Mouse (Mus musculus): Measurements from ENCODE around the gene Runx2. TPM values are rescaled to one million over a fixed set of nuclear protein-coding genes. Genes with fewer than 3 reads are reported as not detected.
A peak's percentile ranks its signal among the peaks of the same experiment; 100 is the strongest.

Gene Runx2
- polyA plus RNA-seq, 1 experiment from 2014 or later, result 1.2 TPM

- no peaks in the 10 kb centered on the region for H3K9me3 ChIP-seq (ENCODE audit: control insufficient read depth, low read length)
- H3K4me1 ChIP-seq (replicated peaks; ENCODE audit: control insufficient read depth, insufficient read depth, low read length), result no peaks in the 10 kb centered on the region; the same call in 1 of the 2 replicates
- no peak overlapping the region for H3K9ac ChIP-seq (ENCODE audit: low read length)
- peaks cover 40% of the 10 kb centered on the region for H3K27me3 ChIP-seq (ENCODE audit: control insufficient read depth, insufficient read depth, low read depth, low read length)
- no peak for ATAC-seq (ENCODE audit: low read depth)
- no peaks in the 10 kb centered on the region for H3K36me3 ChIP-seq (ENCODE audit: control insufficient read depth, insufficient read depth, low read length)
- no peak overlapping the region for H3K4me3 ChIP-seq (ENCODE audit: low read length)
- 81% methylated on average over 8 of the region's 8 CpGs for WGBS
- H3K27ac ChIP-seq (ENCODE audit: low read length), result no peak overlapping the region
- H3K4me2 ChIP-seq (ENCODE audit: low read depth, low read length), result no peak overlapping the region
Measured at GRCm38 (mm10) chr17:44569020-44569621, 245.5 kb downstream of the Runx2 start.

- 75% methylated on average over 5 of the region's 5 CpGs for WGBS
- Histone ChIP-seq H3K4me1 (replicated peaks; ENCODE audit: control insufficient read depth, insufficient read depth, low read length) (no peaks in the 10 kb centered on the region; the same call in 1 of the 2 replicates), H3K27ac (ENCODE audit: low read length) (no peak overlapping the region), H3K4me3 (ENCODE audit: low read length) (no peak overlapping the region), H3K9ac (ENCODE audit: low read length) (no peak overlapping the region), H3K27me3 (ENCODE audit: control insufficient read depth, insufficient read depth, low read depth, low read length) (peaks cover 52% of the 10 kb centered on the region), H3K36me3 (ENCODE audit: control insufficient read depth, insufficient read depth, low read length) (no peaks in the 10 kb centered on the region), H3K9me3 (ENCODE audit: control insufficient read depth, low read length) (no peaks in the 10 kb centered on the region), H3K4me2 (ENCODE audit: low read depth, low read length) (no peak overlapping the region)
- ATAC-seq (ENCODE audit: low read depth), result no peak
Measured at GRCm38 (mm10) chr17:44566992-44567391, 247.6 kb downstream of the Runx2 start.

DNA sequence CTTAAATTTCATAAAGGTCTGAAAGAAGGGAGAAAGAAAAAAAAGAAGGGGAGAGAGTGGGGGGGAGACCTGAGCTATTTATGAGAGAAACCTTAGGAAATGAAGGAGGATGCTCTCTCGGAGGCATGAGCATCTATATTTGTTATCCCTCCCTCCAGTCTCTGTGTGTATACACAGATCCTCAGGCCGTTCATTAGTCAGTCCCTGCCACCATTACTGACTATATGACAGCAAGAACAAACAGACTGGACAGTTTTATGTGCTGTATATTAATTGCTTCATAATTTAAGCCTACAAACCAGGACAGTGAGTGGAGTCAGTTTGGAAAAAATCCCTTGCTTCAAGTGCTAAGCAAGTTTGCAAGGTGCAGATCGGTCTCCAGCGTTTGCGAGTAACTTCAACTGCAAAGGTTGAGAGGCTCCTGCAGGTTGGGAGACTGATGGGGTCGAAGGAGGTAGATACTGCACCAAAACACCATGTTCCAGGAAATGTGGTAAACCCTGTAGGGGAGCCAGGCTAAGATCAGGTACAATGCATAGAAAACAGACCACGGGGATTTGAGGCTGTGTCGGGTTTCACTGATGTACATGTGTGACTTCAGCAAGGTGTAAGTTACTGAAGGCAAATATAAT lies 248.6 kb downstream of the Runx2 start:
- no peaks in the 10 kb centered on the region for H3K9me3 ChIP-seq (ENCODE audit: control insufficient read depth, low read length)
- H3K4me3 ChIP-seq (ENCODE audit: low read length), result no peak overlapping the region
- no peak overlapping the region for H3K9ac ChIP-seq (ENCODE audit: low read length)
- H3K27ac ChIP-seq (ENCODE audit: low read length), result no peak overlapping the region
- WGBS, result 48% methylated on average over 8 of the region's 8 CpGs
- peak; percentile 44; the same call in 1 of the 2 replicates for ATAC-seq (ENCODE audit: low read depth)
- no peaks in the 10 kb centered on the region; the same call in 1 of the 2 replicates for H3K4me1 ChIP-seq (replicated peaks; ENCODE audit: control insufficient read depth, insufficient read depth, low read length)
- H3K4me2 ChIP-seq (ENCODE audit: low read depth, low read length), result no peak overlapping the region
- peaks cover 60% of the 10 kb centered on the region for H3K27me3 ChIP-seq (ENCODE audit: control insufficient read depth, insufficient read depth, low read depth, low read length)
- H3K36me3 ChIP-seq (ENCODE audit: control insufficient read depth, insufficient read depth, low read length), result no peaks in the 10 kb centered on the region

DNA sequence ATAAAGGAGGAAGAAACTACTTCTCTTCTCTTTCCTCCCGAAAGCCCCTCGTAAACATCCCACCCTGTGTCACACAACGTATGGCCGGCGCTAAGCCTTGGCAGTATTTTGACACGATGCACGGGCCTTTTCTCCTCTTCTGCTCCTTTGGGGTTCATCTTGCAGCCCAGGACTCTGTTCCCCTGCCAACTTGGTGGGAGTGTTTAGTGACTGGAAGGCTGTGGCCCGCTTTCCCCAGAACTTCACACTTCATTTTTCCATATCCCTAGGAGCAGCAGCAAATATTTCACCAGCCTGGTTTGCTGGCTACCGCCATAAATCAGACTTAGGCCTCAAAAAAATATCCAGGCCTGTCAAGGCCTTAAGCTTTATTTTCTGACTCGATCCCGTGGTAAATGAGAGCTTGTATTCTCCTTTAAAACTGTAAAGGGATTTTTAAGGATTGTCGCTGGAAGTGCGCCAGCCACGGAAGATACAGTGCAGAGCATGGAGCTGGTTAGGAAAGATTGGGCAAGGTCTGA lies 249.2 kb downstream of the Runx2 start:
- H3K9me3 ChIP-seq (ENCODE audit: control insufficient read depth, low read length), result no peaks in the 10 kb centered on the region
- no peak overlapping the region for H3K9ac ChIP-seq (ENCODE audit: low read length)
- H3K4me1 ChIP-seq (replicated peaks; ENCODE audit: control insufficient read depth, insufficient read depth, low read length), result no peaks in the 10 kb centered on the region; the same call in 1 of the 2 replicates
- H3K4me2 ChIP-seq (ENCODE audit: low read depth, low read length), result no peak overlapping the region
- 41% methylated on average over 14 of the region's 14 CpGs for WGBS
- H3K4me3 ChIP-seq (ENCODE audit: low read length), result no peak overlapping the region
- no peak overlapping the region for H3K27ac ChIP-seq (ENCODE audit: low read length)
- ATAC-seq (ENCODE audit: low read depth), result peak; percentile 87
- H3K27me3 ChIP-seq (ENCODE audit: control insufficient read depth, insufficient read depth, low read depth, low read length), result peaks cover 61% of the 10 kb centered on the region
- H3K36me3 ChIP-seq (ENCODE audit: control insufficient read depth, insufficient read depth, low read length), result no peaks in the 10 kb centered on the region

- no peak for ATAC-seq (ENCODE audit: low read depth)
- Histone ChIP-seq H3K27ac (ENCODE audit: low read length) (no peak overlapping the region), H3K27me3 (ENCODE audit: control insufficient read depth, insufficient read depth, low read depth, low read length) (peaks cover 63% of the 10 kb centered on the region), H3K4me2 (ENCODE audit: low read depth, low read length) (no peak overlapping the region), H3K9me3 (ENCODE audit: control insufficient read depth, low read length) (no peaks in the 10 kb centered on the region), H3K4me1 (replicated peaks; ENCODE audit: control insufficient read depth, insufficient read depth, low read length) (no peaks in the 10 kb centered on the region; the same call in 1 of the 2 replicates), H3K9ac (ENCODE audit: low read length) (no peak overlapping the region), H3K36me3 (ENCODE audit: control insufficient read depth, insufficient read depth, low read length) (no peaks in the 10 kb centered on the region), H3K4me3 (ENCODE audit: low read length) (no peak overlapping the region)
- WGBS, result 55% methylated on average over 4 of the region's 4 CpGs
Measured at GRCm38 (mm10) chr17:44564611-44565198, 249.9 kb downstream of the Runx2 start.

- Histone ChIP-seq H3K9ac (ENCODE audit: low read length) (no peak overlapping the region), H3K9me3 (ENCODE audit: control insufficient read depth, low read length) (no peaks in the 10 kb centered on the region), H3K4me1 (replicated peaks; ENCODE audit: control insufficient read depth, insufficient read depth, low read length) (no peaks in the 10 kb centered on the region), H3K4me2 (ENCODE audit: low read depth, low read length) (no peak overlapping the region), H3K36me3 (ENCODE audit: control insufficient read depth, insufficient read depth, low read length) (no peaks in the 10 kb centered on the region), H3K27ac (ENCODE audit: low read length) (no peak overlapping the region), H3K4me3 (ENCODE audit: low read length) (no peak overlapping the region), H3K27me3 (ENCODE audit: control insufficient read depth, insufficient read depth, low read depth, low read length) (peaks cover 51% of the 10 kb centered on the region)
- ATAC-seq (ENCODE audit: low read depth), result no peak
- 60% methylated on average over 7 of the region's 7 CpGs for WGBS
Measured at GRCm38 (mm10) chr17:44560016-44560415, 254.6 kb downstream of the Runx2 start.

- Histone ChIP-seq H3K4me1 (replicated peaks; ENCODE audit: control insufficient read depth, insufficient read depth, low read length) (no peaks in the 10 kb centered on the region), H3K36me3 (ENCODE audit: control insufficient read depth, insufficient read depth, low read length) (no peaks in the 10 kb centered on the region), H3K9ac (ENCODE audit: low read length) (no peak overlapping the region), H3K27me3 (ENCODE audit: control insufficient read depth, insufficient read depth, low read depth, low read length) (peaks cover 33% of the 10 kb centered on the region), H3K27ac (ENCODE audit: low read length) (no peak overlapping the region), H3K9me3 (ENCODE audit: control insufficient read depth, low read length) (no peaks in the 10 kb centered on the region), H3K4me3 (ENCODE audit: low read length) (no peak overlapping the region), H3K4me2 (ENCODE audit: low read depth, low read length) (no peak overlapping the region)
- 54% methylated on average over 16 of the region's 16 CpGs for WGBS
- ATAC-seq (ENCODE audit: low read depth), result peak; percentile 88
Measured at GRCm38 (mm10) chr17:44557199-44558111, 257.1 kb downstream of the Runx2 start.

GRCm38 (mm10) chr17:44554941-44555340 lies 259.7 kb downstream of the Runx2 start:
- no peaks in the 10 kb centered on the region for H3K36me3 ChIP-seq (ENCODE audit: control insufficient read depth, insufficient read depth, low read length)
- no peaks in the 10 kb centered on the region for H3K4me1 ChIP-seq (replicated peaks; ENCODE audit: control insufficient read depth, insufficient read depth, low read length)
- H3K27me3 ChIP-seq (ENCODE audit: control insufficient read depth, insufficient read depth, low read depth, low read length), result peaks cover 12% of the 10 kb centered on the region; the same call in 1 of the 2 replicates
- no peaks in the 10 kb centered on the region for H3K9me3 ChIP-seq (ENCODE audit: control insufficient read depth, low read length)
- no peak overlapping the region for H3K4me2 ChIP-seq (ENCODE audit: low read depth, low read length)
- WGBS, result 66% methylated on average over 4 of the region's 4 CpGs
- no peak overlapping the region for H3K27ac ChIP-seq (ENCODE audit: low read length)
- no peak for ATAC-seq (ENCODE audit: low read depth)
- H3K4me3 ChIP-seq (ENCODE audit: low read length), result no peak overlapping the region
- H3K9ac ChIP-seq (ENCODE audit: low read length), result no peak overlapping the region
